Mouse (Mus musculus) liver, postnatal 0 days (tissue): ENCODE data around the gene Abi1.

Experiments
- CTCF ChIP-seq: sonication (generic); IDR thresholded peaks from 2 replicates; pipeline ENCODE4 v1.5.1; 2016; ENCODE audit warnings: antibody characterized with exemption, low read depth
- EP300 ChIP-seq: IDR thresholded peaks from 2 replicates; pipeline ENCODE4 v1.6.1; 2016; ENCODE audit warnings: antibody characterized with exemption, low read depth, mild to moderate bottlenecking

GRCm38 (mm10) chr2:22903947-22904346 is 136.1 kb downstream of the Abi1 start:
- TF ChIP-seq CTCF: no peak
- peak; percentile 59; the same call in 1 of the 2 replicates for TF ChIP-seq EP300
